Mouse (Mus musculus): ENCODE results near the gene Vmn2r85.
"Not testable (repeated sequence)": the region's sequence is repeated elsewhere in the genome, so short reads cannot be mapped to it uniquely, and the experiment has no call there.

DNA sequence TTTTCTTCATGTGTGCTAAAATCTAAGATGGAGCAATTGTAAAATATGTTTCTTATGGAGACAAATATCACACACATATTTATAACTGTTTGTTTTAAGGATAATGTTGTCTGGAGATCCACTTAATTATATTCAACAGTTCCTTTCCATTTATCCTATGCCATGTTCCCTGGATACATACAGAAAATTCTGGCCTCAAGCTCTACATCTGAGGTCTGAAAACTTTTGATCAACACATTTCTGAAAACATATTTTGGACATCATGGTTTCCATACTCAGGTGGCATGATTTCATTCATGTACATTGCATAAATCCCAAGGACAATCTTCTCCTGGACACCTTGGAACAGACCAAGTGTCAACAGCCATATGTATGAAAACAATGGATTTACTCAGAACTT, at the start of gene Vmn2r85:
- not testable (repeated sequence) for TF ChIP-seq CTCF (conservative IDR thresholded peaks at IDR 0.05 in 1 of 2, IDR thresholded peaks at IDR 0.05 in 1 of 2; ENCODE audit: low read depth in 2 of 2, low read length in 2 of 2); TCF12 (IDR thresholded peaks at IDR 0.05; ENCODE audit: low read depth, low read length); POLR2A (IDR thresholded peaks at IDR 0.05; ENCODE audit: low read depth, low read length); POLR2AphosphoS2 (IDR thresholded peaks at IDR 0.05; ENCODE audit: low read depth, low read length); HCFC1 (IDR thresholded peaks at IDR 0.05; ENCODE audit: low read depth, low read length); TBP (conservative IDR thresholded peaks at IDR 0.05; ENCODE audit: low read depth, low read length); BHLHE40 (IDR thresholded peaks at IDR 0.05; ENCODE audit: low read depth, low read length); KAT2A (IDR thresholded peaks at IDR 0.05; ENCODE audit: insufficient replicate concordance, low read length); CHD1 (IDR thresholded peaks at IDR 0.05; ENCODE audit: low read depth, low read length); RAD21 (IDR thresholded peaks at IDR 0.05; ENCODE audit: low read depth, low read length); MXI1 (IDR thresholded peaks at IDR 0.05; ENCODE audit: low read depth, low read length)
